Mouse (Mus musculus) cerebellum, postnatal 36 days (tissue): ENCODE data around the gene Stard10.

ENCODE experiments used
- DNase-seq, 2 experiments: peaks; one replicate each; pipeline ENCODE4 v3.0.0; 2021 to 2022; ENCODE audit warnings: mixed read lengths in 2 of 2

Stard10 gene

GRCm38 (mm10) chr7:101332045-101332831, 15.4 kb downstream of the Stard10 start:
- DNase-seq, result no peak

GRCm38 (mm10) chr7:101335228-101335627, 18.3 kb downstream of the Stard10 start:
- peak; percentile 50 to 64 for DNase-seq

- no peak for DNase-seq
Measured at GRCm38 (mm10) chr7:101336686-101337085, 19.8 kb downstream of the Stard10 start.

GRCm38 (mm10) chr7:101337401-101337800, 20.5 kb downstream of the Stard10 start:
- peak; percentile 54 to 59 for DNase-seq

GRCm38 (mm10) chr7:101341405-101341804, 24.5 kb downstream of the Stard10 start:
- no peak for DNase-seq

DNA sequence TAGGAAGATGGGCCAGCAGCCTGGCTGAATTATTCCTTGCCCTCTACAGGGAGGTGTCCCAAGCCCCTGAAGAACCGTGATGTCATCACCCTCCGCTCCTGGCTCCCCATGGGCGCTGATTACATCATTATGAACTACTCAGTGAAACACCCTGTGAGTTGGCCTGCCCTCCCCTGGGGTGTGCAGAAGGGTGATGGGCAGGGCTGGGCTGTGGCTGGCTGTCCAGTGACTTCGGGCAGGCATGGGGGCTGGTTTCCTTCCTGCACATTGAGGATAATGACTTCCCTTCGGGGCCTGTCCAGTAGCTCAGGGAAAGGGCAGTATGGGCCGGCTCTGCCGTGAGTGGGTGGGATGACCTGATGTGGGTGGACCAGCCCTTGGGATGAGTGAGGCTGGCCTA, 26.2 kb downstream of the Stard10 start:
- DNase-seq, result no peak

- DNase-seq, result no peak
Measured at GRCm38 (mm10) chr7:101344892-101345291, 28.0 kb downstream of the Stard10 start.

DNA sequence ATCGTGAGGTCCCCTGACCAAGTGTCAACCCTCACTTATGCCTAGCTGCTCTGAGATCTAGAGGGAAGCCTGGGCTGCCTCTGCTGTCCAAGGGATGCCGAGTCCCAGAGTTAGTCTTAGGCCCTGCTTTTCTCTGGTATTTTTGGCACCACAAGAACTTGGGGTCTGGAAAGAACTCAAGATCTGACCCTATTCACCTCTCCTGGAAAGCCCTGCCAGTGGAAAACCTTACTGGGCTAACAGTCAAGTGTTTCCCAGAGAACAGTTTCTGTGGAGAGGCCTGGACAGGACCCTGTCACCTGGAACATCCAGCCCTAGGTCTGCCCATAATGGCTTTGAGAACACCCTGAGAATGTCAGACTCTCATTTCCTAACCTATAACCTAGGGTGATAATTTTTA, 30.1 kb downstream of the Stard10 start:
- DNase-seq, result no peak

- no peak for DNase-seq
Measured at GRCm38 (mm10) chr7:101347767-101348270, 30.9 kb downstream of the Stard10 start, which contains the start of gene Arap1. Gene Arap1, plus strand, starts transcription at chr7:101348067.

DNA sequence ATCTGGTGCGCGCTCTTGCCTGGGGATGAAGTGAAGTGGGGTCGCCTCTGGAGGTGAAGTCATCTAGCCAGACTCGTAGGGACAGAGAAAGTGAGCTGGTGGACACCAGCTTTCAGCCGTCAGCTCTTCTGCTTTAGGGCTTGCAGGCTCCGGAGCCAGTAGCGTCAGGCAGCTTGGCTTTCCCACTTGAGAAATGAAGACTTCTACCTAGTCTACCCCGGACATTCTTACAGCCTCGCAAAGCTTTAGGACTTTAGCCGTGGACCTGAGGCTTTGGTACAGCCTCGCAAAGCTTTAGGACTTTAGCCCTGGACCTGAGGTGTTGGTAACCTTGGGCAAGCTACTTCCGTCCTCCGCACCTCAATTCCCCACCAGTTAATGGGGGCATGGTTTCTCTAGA, 31.4 kb downstream of the Stard10 start:
- no peak for DNase-seq

DNA sequence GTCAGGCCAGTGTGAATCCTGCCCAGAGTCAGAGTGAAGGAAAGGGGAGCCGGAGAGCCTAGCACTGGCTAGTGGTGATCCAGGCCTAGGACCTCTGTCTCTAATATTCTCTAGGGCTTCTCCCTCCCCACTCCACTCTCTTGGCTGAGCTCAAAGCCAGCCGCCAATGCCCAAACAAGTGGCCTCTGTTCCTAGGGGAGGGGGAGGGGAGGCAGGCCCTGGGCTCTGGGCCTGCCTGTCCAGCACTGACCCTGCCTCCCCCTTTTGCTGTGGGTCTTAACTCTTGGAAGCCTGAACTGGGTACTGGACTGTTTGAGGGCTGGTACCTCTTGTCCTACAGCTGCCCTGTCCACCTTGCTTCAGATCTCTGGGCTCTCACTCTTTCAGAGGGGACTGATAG, 33.0 kb downstream of the Stard10 start:
- no peak for DNase-seq

DNA sequence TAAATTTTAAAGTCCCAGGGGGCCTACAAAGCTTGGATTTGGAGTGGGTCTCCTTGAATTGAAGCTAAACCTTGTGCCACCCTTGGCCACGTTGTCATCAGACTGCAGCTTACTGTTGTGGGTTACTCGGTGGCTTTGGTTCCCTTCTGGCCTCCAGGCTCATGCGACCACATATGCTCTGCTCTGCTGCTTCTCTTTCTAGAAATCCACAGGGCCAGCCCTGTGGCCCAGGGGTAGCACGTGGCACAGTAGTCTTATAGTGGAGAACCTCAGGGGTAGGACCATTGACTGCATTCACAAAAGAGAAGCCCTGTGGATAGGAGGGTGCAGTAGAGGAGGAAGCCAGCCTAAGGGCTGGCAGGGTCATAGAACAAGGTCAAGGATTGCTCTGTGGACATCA, 35.5 kb downstream of the Stard10 start:
- no peak for DNase-seq

- DNase-seq, result no peak
Measured at GRCm38 (mm10) chr7:101354423-101354822, 37.5 kb downstream of the Stard10 start.

- no peak for DNase-seq
Measured at GRCm38 (mm10) chr7:101355551-101356100, 38.7 kb downstream of the Stard10 start.

GRCm38 (mm10) chr7:101356868-101357267, 40.0 kb downstream of the Stard10 start:
- DNase-seq, result no peak

DNA sequence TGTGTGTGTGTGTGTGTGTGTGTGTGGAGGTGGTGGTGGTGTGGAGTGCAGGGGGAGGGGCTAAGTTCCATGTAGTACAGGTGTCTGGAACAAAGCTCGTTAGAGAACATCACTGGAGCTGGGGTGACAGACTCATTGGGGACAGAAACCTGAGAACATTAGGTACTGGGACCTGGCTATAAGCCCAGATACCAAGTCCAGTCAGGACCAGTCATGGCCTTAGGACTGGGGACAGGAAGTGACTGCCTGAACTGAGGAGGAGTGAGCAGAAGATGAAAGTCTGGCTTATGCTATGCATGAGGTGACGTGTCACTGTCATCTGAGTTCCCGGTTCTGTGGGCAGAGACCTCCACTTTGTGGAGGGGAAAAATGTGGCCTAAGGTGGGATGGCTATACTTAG, 43.5 kb downstream of the Stard10 start:
- DNase-seq, result no peak

GRCm38 (mm10) chr7:101361021-101361420, 44.1 kb downstream of the Stard10 start:
- no peak for DNase-seq

- DNase-seq, result no peak
Measured at GRCm38 (mm10) chr7:101361767-101362166, 44.9 kb downstream of the Stard10 start.

DNA sequence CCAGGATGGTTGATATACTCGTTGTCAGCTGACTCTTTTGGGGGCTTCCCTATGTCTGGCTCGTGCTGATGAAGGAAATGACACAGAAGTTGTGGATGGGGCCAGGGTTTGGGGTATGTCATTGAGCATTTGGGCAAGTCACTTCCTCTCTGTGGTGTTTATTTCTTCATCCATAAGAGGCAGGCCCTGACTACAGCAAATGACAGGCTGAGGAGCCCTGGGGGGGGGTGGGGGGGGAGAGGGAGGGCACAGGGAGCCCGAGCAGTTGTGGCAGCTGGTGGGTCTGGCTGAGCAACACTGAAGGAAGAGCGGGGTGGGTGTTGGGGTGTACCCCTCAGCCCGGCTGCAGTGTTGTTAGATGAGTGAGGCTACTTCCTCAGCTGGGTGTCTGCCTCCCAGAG, 45.9 kb downstream of the Stard10 start:
- no peak for DNase-seq

DNA sequence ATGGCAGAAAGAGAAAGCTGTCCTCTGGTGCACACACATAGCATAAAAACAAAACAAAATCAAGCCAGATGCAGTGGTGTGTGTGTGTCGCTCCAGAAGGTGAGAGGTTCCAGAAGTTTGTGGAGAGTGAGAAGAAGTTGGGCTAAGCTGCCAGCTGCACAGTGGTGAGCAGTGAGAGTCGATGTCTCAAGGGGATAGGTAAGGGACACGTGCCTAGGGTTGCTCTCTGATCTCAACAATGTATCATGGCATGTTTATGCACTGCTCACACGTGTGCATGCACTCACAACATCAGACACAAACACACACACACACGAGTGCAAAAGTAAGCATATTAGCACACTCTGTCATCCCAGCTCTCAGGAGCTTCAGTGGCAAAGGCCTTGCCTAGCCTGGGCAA, 47.0 kb downstream of the Stard10 start:
- no peak for DNase-seq

DNA sequence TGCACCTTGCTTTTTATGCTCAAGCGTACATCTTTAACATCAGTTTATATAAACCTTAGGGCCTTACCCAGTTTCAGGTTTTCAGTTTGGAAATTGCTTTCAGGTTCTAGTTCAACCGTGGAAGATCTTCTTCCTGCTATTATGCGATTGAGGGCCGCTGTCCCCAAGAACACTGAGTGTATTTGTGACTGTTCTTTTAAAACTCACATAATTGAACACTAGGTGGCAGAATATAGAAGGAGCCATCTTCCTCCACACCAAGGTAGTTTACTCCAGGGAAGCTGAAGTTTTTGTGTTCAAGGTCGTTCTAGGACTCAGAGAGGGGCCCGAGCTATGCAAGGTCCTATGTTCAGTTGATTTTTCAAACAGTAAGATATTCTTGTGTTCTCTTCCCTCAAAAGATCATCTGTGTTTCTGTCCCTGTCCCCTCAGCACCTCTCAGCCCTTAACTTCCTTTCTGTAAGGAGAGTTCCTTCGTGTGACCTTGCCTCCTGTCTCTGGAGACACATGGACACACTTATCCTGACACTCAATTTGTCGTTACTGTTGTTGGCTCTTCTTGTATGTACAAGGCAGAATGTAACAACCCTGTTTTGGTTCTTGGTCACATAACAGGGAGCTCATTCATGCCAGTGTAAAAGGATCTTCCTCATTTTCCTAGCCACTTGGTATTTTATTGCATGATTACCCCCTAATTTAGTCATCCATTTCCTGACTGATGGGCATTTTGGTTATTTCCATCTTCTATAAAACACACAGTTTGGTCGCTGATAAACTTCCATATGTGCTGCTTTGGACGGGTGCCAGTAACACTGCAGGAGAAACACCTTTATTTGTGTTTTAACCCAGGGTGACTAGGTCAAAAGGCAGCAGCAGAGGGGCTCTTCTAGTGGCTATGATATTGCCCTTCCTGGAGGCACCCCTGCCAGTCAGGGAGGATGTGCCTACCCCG, 51.3 kb downstream of the Stard10 start:
- no peak for DNase-seq

DNA sequence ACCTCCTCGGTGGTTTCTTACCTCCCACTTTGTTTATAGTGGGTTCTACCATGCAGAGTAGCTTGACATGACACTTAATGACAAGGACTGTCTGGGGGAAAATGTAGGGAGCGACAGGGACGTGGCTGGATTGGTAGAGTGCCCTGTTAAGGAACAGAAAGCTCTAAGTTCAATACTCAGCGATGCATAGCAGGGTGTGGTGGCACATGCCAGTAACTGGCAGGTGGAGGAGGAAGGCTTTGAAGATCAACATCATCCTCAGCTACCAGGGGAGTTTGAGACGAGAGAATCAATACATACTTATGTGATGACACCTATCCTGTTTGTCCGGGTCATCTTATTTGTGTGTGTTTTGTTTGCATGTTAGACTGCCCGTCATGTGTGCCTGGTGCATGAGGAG, 52.8 kb downstream of the Stard10 start:
- DNase-seq, result no peak

DNA sequence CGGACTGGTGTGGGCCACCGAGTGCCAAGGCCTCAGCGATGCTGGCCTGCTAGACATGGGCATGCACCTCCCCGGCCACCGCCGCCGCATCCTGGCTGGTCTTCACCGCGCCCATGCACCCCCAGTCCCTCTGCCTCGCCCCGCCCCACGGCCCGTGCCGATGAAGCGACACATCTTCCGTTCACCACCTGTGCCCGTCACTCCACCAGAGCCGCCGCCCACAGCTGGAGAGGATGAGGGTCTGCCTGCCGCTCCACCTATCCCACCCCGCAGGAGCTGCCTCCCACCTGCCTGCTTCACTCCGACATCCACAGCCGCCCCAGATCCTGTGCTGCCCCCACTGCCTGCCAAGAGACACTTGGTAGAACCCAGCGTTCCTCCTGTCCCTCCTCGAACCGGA, 56.2 kb downstream of the Stard10 start:
- no peak for DNase-seq
